Mouse (Mus musculus): ENCODE data around the gene Tardbp. TPM values are rescaled to one million over a fixed set of nuclear protein-coding genes. Genes with fewer than 3 reads are reported as not detected.

Gene Tardbp
- polyA plus RNA-seq, 1 experiment from 2014 or later = 450 TPM

Other genes with a start within 250 kb of the Tardbp start
- gene Ubiad1, start 182.2 kb downstream of the Tardbp start, polyA plus RNA-seq (2016; fragmentation: Nextera tagmentation; extraction: Ambion mirVana) = 22.9 and 23.6 TPM in 2 replicates
- gene Mtor, start 178.4 kb downstream of the Tardbp start, polyA plus RNA-seq (2016; fragmentation: Nextera tagmentation; extraction: Ambion mirVana) = 20.7 and 23.7 TPM in 2 replicates
- gene Angptl7, start 126.6 kb downstream of the Tardbp start, polyA plus RNA-seq (2016; fragmentation: Nextera tagmentation; extraction: Ambion mirVana) = 0.23 and 0.37 TPM in 2 replicates
- gene Exosc10, start 68.6 kb downstream of the Tardbp start, polyA plus RNA-seq (2016; fragmentation: Nextera tagmentation; extraction: Ambion mirVana) = 98.8 and 108 TPM in 2 replicates
- 248 and 267 TPM in 2 replicates for gene Srm, start 35.5 kb downstream of the Tardbp start, polyA plus RNA-seq (2016; fragmentation: Nextera tagmentation; extraction: Ambion mirVana)
- 0.35 TPM in 1 of 2 replicates, not detected in the other for gene Masp2, start 24.5 kb downstream of the Tardbp start, polyA plus RNA-seq (2016; fragmentation: Nextera tagmentation; extraction: Ambion mirVana)
- gene Gm572, start 16.3 kb upstream of the Tardbp start, polyA plus RNA-seq (2016; fragmentation: Nextera tagmentation; extraction: Ambion mirVana) = not detected in 2 replicates
- gene Casz1, start 177.4 kb upstream of the Tardbp start, polyA plus RNA-seq (2016; fragmentation: Nextera tagmentation; extraction: Ambion mirVana) = 3.7 and 3.9 TPM in 2 replicates